Mouse (Mus musculus) retina, embryonic 14.5 days (tissue): ENCODE results near the gene Kcnma1.

Source experiments
- DNase-seq: peaks from one replicate; pipeline ENCODE4 v3.0.0-alpha.2; 2015; ENCODE audit warnings: low spot score

The Kcnma1 gene

DNA sequence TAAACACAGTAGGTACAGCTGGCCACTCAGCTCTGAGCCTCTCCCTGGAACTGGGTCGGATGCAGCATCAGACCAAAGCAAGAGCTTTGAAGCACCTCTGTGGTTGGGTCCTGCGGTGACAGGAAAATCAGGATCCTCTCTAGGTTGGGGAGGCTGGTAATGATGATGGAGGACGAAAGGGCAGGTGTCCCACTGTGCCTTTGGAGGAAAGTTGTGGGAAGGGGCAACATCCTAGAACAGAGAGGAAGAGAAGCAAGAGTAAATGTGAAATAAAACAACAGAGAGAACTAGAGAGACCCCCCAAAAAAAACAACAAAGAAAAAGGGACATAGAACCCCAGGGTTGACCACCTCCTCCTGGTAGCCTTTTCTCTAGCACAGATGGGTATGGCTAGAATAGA is at the start of gene Kcnma1:
Kcnma1 (minus strand) TSS at position 101 of the 400 bp plus-strand sequence.
- DNase-seq, result no peak

DNA sequence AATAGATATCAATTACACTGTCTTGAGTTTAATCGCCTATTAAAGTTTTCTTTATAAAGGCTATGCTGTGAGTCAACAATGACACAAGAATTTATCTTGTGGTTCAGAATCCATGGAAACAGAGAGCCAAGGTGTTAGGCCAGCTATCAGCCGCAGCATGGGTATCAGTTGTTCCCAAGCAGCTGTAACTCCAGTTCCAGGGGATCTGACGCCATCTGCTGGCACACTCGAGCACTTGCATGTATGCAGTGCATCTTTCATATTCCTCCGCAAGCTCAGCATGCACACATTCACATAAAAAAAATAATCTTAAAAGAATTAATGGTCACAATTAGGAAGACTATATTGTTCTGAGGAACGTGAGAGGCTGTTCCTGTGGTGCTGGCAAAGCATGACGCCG is 45.5 kb upstream of the Kcnma1 start:
- peak; percentile 73 for DNase-seq

DNA sequence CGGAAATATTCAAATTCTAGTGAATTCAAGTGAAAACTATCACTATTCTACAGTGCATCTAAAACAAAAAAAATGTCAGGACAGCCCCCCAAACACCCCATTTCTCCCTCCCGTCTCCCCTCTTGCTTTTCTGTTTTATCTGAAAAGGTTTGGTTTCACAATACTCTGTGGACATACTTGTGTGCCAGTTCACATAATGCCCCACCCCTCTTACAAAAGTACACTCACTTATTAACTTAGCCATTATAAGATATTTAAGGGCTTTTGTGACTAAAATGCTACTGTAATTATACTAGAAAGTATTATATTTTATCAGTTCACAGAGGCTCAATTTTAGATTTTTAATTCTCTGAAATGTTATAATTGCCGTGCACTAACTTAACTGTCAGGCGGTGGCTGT is 45.0 kb upstream of the Kcnma1 start:
- DNase-seq, result no peak

GRCm38 (mm10) chr14:24051821-24052220 is 37.5 kb upstream of the Kcnma1 start:
- DNase-seq, result no peak

GRCm38 (mm10) chr14:24036609-24037008 is 22.3 kb upstream of the Kcnma1 start:
- DNase-seq, result no peak

DNA sequence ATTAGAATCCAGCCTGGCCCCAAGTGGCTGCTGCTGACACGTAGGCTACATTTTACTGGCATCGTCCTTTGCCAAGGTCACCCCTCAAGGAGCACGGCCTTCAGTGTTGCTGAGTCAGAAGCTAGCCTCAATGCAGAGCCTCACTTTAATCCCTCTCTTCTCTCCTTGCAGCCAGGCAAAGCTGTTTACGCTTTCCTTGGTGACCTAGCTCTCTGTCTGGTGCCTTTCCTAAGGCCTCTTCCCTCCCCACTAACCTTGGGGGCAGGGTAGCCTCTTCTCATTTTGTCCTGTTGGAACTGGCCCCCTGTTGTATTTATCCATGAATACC is 21.9 kb upstream of the Kcnma1 start:
- DNase-seq, result no peak

- peak; percentile 44 for DNase-seq
Measured at GRCm38 (mm10) chr14:24035486-24036207, 21.4 kb upstream of the Kcnma1 start.

DNA sequence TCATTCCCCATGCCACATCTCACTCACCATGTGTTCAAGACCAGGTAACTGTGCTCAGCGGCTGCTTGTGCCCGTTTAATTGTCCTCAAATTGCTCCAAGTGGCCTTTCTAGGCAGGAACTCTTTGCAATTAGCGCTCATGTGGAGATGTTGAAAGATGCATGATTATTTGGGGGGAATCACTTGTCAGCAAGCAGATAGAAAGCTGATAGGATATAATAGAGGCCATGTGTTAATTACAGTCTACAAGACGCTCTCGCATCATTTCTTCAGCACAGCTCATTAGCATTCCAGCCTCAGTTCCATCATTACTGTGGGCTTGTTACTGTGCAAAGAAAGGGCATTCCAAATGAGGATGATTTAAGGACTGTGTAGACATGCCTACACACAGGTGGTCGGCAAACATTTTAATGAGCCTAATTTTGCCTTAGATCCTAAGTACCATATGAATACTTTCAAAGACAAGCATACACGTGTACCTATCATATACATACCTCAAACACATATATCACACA is 18.6 kb upstream of the Kcnma1 start:
- DNase-seq, result peak; percentile 23

DNA sequence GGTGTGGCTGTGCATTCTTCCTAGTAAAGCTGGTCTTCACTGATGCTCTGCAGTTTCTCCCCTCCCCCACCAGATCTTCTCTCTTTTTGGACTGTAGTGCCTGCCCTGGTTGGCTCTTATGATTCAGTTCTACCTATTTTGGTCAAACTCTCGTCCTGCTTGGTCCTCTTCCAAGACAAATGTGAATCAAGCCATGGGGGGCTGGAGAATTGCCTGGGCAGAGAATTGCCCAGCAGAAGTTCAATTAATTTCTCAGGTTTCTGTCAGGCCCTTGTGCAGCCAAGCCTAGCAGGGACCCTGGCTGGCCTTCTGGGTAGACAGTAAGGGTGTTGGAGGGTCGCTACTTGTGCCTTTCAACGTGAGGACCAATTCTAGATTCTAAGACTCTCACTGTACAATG is 17.9 kb upstream of the Kcnma1 start:
- no peak for DNase-seq

DNA sequence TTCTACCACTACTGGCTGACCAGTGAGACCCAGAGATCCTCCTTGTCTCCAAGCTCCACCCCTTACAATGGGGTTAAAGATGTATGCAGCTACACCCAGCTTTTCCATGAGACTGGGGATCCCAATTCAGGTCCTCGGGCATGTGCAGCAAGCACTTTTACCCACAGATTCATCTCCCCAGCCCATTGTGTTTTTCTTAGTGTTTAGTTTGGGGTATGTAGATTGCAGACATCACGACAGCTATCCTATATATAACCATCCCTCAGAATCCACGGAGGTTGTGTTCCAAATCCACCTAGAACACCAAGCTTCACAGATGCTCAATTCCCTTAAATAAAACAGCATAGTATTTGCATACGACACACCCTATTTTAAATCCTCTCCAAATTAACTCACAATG is 6.4 kb upstream of the Kcnma1 start:
- no peak for DNase-seq

- DNase-seq, result no peak
Measured at GRCm38 (mm10) chr14:24009978-24010377, 4.3 kb downstream of the Kcnma1 start.

DNA sequence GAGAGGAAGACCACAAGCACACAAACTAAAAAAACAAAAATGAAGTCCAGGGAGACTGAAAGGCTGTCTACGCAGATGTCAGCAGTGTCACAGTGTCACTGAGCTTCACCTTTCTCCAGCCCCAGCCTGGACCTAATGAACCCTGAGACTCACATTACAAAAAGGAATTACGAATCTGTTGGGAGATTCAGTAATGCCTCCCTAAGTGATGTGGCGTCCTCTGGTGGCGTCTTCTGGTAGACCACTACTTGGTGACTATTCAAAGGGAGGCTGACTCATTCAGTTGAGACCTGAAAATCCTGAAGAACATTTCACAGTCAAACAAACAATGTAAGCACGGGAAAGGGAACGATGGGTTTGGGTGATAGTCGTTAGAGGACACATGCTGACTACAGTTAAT is 6.0 kb downstream of the Kcnma1 start:
- DNase-seq, result peak; percentile 90

DNA sequence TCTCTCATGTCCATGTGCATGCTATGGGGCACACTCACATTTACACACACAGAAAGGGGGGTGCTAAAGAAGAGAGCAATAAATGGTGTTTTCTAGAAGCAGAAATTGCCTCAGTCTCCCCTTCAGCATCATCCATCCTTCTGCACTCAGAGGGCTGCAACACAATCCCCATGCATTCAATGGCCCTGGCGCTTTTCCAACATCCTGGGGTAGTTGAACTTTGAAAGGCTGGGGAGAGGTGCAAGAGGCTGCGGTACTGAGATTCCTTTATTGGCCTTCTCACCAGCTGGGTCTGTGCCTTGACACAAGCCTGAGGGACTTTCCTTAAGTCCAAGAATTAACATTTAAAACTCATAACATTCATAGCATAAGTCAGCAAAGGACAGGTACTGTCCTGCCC is 8.0 kb downstream of the Kcnma1 start:
- no peak for DNase-seq

- DNase-seq, result peak; percentile 70
Measured at GRCm38 (mm10) chr14:24004471-24005271, 9.6 kb downstream of the Kcnma1 start.

- peak; percentile 61 for DNase-seq
Measured at GRCm38 (mm10) chr14:24003450-24004381, 10.6 kb downstream of the Kcnma1 start.

DNA sequence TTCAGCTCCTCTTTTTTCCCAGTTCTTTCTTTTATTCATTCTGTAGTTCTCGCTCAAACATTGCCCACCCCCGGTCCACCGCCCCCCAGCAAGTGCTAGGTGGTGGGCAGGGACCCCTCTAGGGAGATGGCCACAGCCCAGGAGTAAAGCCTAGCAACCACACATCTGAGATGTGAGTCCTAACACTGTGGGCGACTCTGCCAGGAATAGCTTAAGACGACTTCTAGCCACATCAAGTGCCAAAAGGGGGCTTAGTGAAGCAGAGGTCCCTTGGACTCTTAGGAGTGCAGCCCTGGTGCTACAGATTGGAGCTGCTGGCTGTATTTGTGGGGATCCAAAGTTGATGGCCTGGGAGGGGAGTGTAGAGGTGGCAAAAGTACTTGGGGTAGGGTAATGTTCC is 11.6 kb downstream of the Kcnma1 start:
- DNase-seq, result no peak

GRCm38 (mm10) chr14:23997912-23998311 is 16.4 kb downstream of the Kcnma1 start:
- no peak for DNase-seq

DNA sequence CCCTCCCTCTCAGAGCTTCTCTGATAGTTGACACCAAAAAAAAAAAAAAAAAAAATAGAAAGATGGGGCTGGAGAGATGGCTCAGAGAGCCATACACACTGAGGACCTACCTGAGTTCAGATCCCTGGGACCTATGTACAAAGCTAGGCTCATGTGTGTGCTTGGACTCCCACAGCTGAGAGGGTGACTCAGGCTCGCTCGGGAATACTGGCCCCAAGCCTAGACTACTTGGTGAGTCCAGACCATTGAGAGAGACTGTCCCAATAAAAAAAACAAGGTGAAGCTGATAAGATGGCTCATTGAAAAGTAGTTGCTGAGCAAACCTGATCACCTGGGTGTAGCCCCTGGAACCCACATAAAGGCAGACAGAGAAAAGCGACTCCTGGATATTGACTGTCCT is 18.5 kb downstream of the Kcnma1 start:
- no peak for DNase-seq

- no peak for DNase-seq
Measured at GRCm38 (mm10) chr14:23990871-23991270, 23.4 kb downstream of the Kcnma1 start.

DNA sequence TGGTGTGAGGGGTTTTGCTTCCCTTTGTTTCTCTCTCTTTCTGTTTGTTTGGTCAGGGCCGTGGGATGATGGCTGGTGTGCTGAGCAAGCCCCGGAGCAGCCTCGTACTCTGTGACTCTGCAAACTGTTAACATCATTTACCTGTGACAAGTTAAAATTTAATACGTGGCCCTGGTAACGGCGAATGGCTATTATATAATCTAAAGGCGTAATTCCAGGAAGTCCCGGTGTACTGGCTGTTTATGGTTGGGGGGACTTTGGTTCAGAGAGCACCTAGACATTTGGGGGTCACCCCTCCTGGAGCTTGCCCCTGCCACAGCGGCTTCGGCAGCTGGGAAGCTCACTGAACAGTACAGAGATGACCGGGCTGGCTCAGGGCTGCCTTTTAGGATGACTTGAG is 24.6 kb downstream of the Kcnma1 start:
- no peak for DNase-seq

GRCm38 (mm10) chr14:23982205-23982604 is 32.1 kb downstream of the Kcnma1 start:
- no peak for DNase-seq

DNA sequence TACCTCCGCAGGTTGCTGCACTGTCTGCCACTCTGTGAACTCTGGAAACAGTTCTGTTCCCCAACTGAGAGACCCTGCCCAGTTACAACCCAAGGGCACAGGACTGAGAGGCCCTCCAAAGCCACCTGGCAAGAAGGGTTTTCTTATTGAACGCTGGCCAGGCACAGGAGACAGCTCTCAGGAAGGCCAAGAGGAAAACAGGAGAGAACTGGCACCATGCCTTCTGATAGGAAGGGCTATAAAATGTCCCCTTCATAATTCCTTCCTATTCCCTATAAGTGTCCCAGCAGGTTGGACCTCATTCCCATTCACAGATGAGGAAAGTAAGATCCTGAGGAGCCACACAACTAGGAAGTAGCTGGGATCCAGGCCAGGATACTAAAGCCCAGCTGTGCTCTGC is 39.6 kb downstream of the Kcnma1 start:
- no peak for DNase-seq
